Mouse (Mus musculus): Measurements from ENCODE around the gene Chmp2a.
"Not testable (repeated sequence)": the region's sequence is repeated elsewhere in the genome, so short reads cannot be mapped to it uniquely, and the experiment has no call there.

Gene Chmp2a

GRCm38 (mm10) chr7:13034148-13034977, at the start of gene Chmp2a:
Gene Chmp2a, minus strand, starts transcription at chr7:13034807.
- DNase-seq = peak; percentile 97 to 98

- no peak for DNase-seq
Measured at GRCm38 (mm10) chr7:13072293-13072692, 37.7 kb upstream of the Chmp2a start.

- DNase-seq = not testable (repeated sequence)
Measured at GRCm38 (mm10) chr7:13063399-13063798, 28.8 kb upstream of the Chmp2a start.

- DNase-seq = no peak
Measured at GRCm38 (mm10) chr7:13059536-13059935, 24.9 kb upstream of the Chmp2a start.

GRCm38 (mm10) chr7:13056913-13057700, 22.5 kb upstream of the Chmp2a start:
- no peak for DNase-seq

GRCm38 (mm10) chr7:13054287-13055010, 19.8 kb upstream of the Chmp2a start, which contains the start of gene Mzf1:
Gene Mzf1, minus strand, starts transcription at chr7:13054764.
- DNase-seq = peak; percentile 88 to 95

- no peak for DNase-seq
Measured at GRCm38 (mm10) chr7:13053961-13054286, 19.3 kb upstream of the Chmp2a start.

GRCm38 (mm10) chr7:13053501-13053900, 18.9 kb upstream of the Chmp2a start:
- no peak for DNase-seq

GRCm38 (mm10) chr7:13053001-13053400, 18.4 kb upstream of the Chmp2a start:
- no peak for DNase-seq

GRCm38 (mm10) chr7:13046084-13046483, 11.5 kb upstream of the Chmp2a start:
- DNase-seq = no peak

- no peak for DNase-seq
Measured at GRCm38 (mm10) chr7:13044254-13044625, 9.6 kb upstream of the Chmp2a start.

GRCm38 (mm10) chr7:13043445-13044253, 9.0 kb upstream of the Chmp2a start:
- no peak for DNase-seq

GRCm38 (mm10) chr7:13043120-13043444, 8.5 kb upstream of the Chmp2a start:
- no peak for DNase-seq

GRCm38 (mm10) chr7:13042511-13042910, 7.9 kb upstream of the Chmp2a start:
- DNase-seq = no peak

- no peak for DNase-seq
Measured at GRCm38 (mm10) chr7:13041256-13041655, 6.6 kb upstream of the Chmp2a start.

- DNase-seq = no peak
Measured at GRCm38 (mm10) chr7:13039181-13039580, 4.6 kb upstream of the Chmp2a start.

GRCm38 (mm10) chr7:13038621-13039169, 4.1 kb upstream of the Chmp2a start:
- no peak for DNase-seq

GRCm38 (mm10) chr7:13037901-13038555, 3.4 kb upstream of the Chmp2a start, which contains the start of gene Ube2m:
Gene Ube2m, minus strand, starts transcription at chr7:13038275.
- peak; percentile 98 to 99 for DNase-seq

- DNase-seq = peak in 1 of 2 experiments; percentile 68
Measured at GRCm38 (mm10) chr7:13037366-13037765, 2.8 kb upstream of the Chmp2a start.

GRCm38 (mm10) chr7:13036806-13037205, 2.2 kb upstream of the Chmp2a start:
- DNase-seq = no peak

- peak in 1 of 2 experiments; percentile 45 for DNase-seq
Measured at GRCm38 (mm10) chr7:13035211-13035855, 726 bp upstream of the Chmp2a start.

All from thymus, adult 18-20 months (tissue).